Mouse (Mus musculus) Patski (cell line): Measurements from ENCODE around the gene Nt5c3b. TPM values are rescaled to one million over a fixed set of nuclear protein-coding genes. Genes with fewer than 3 reads are reported as not detected.
A peak's percentile ranks its signal among the peaks of the same experiment; 100 is the strongest.

Experiments
- ATAC-seq: fragments of 100-300 bp; one replicate; pipeline ENCODE4 v1.8.0; 2021
- CTCF ChIA-PET: fragments of 350-600 bp; sonication (Branson Sonifier 250); formaldehyde crosslinking; loops from one replicate; lab custom pipeline; 2022; ENCODE audit warnings: inconsistent platforms; lab: Charles Lee
- POLR2A ChIA-PET: fragments of 350-600 bp; sonication (Branson Sonifier 250); formaldehyde crosslinking; loops from one replicate; lab custom pipeline; 2022; ENCODE audit warnings: antibody characterized with exemption, inconsistent platforms; lab: Charles Lee
- DNase-seq: peaks from one replicate; pipeline ENCODE4 v3.0.0-alpha.2; 2011; ENCODE audit warnings: low read depth, low spot score
- H3K27me3 ChIP-seq: fragments of 371-371 bp; one replicate; pipeline ENCODE4 v1.5.1; 2021
- CTCF ChIP-seq: fragments of 100-300 bp; IDR thresholded peaks from one replicate; pipeline ENCODE4 v1.5.1; 2021
- in situ Hi-C: fragments of 300-500 bp; cut with MboI; formaldehyde crosslinking; loops from 3 replicates; pipeline ENCODE4 v1.11.1; 2018; ENCODE audit warnings: low pct_unique_long_range_greater_than_20kb, mixed read lengths
- polyA plus RNA-seq: library from polyadenylated mRNA; unstranded; gene quantifications from one replicate; pipeline ENCODE4 v1.2.3, GENCODE M21; 2021

Gene Nt5c3b
- polyA plus RNA-seq, 1 experiment from 2014 or later, result 59.8 TPM

DNA sequence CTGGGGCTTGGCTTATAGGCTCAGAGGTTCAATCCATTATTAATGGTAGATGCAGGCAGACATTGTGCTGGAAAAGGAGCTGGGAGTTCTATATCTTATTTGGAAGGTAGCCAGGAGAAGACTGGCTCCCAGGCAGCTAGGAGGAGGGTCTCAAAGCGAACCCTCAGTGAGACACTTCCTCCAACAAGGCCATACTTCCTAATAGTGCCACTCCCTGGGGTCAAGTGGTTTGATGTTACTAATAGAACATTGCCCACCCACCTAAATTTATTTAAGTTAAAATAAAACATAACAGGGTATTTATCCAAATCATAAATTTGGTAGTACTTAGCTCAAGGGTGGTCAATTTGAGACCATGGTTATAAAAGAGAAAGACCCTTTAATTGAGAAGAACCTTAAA is 24.2 kb upstream of the Nt5c3b start:
- POLR2A ChIA-PET, result no interaction called here
- ATAC-seq, result no peak
- H3K27me3 ChIP-seq, result no peaks in the 10 kb centered on the region
- CTCF ChIA-PET, result no interaction called here
- in situ Hi-C loops, result loop anchor here (5.0 kb wide), 2 partner anchors 39 to 109 kb away; partner anchors contain the start of gene Hap1
- no peak for DNase-seq
- TF ChIP-seq CTCF, result no peak

GRCm38 (mm10) chr11:100465229-100465792 is 23.7 kb upstream of the Nt5c3b start:
- ChIA-PET CTCF (no interaction called here), POLR2A (no interaction called here)
- in situ Hi-C loops, result loop anchor here (5.0 kb wide), 2 partner anchors 38 to 108 kb away; partner anchors contain the start of gene Hap1
- TF ChIP-seq CTCF, result no peak
- no peak for DNase-seq
- ATAC-seq, result no peak
- no peaks in the 10 kb centered on the region for H3K27me3 ChIP-seq

DNA sequence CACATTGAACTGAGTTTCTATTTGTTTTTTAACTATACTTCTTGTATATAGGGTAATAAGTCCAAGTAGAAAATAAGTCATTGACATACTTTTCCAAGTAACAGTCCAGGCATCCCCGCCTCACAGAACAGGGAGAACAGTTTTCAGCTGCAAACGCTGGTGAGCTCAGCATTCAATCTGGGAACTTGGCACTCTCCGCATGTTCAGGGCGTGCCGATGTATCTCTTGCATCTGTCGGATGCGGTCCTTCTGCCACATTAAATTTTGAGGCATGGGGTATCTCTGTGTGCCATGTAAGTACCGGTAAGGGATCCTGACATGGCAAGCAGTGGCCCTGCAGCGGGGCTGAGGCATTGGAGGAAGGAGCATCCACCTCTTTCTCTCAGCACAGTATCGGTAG is 21.1 kb upstream of the Nt5c3b start:
- DNase-seq, result no peak
- H3K27me3 ChIP-seq, result no peaks in the 10 kb centered on the region
- ATAC-seq, result no peak
- no peak for TF ChIP-seq CTCF
- in situ Hi-C loops, result no loop called here
- ChIA-PET POLR2A (no interaction called here), CTCF (no interaction called here)

- no peak for ATAC-seq
Measured at GRCm38 (mm10) chr11:100457711-100458110, 16.1 kb upstream of the Nt5c3b start.

DNA sequence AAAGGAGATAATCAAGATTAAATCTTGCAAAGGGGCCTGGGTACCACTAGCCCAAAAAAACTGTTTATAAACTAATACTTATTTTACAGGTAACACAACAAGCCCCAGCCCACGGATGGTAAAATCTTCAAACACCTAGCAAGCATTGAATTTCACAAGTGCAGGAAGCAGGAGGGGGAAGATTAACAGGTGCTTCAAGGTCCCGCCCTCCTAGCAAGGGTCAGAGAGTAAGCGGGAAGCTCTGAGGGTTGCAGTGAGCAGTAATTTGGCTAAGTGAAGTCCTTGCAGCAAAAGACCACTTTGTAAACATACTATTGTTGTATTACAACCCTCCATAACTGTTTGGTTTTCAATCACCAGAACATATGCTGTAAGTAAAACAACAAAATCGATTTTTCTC is 15.6 kb upstream of the Nt5c3b start:
- no peak for TF ChIP-seq CTCF
- H3K27me3 ChIP-seq, result no peaks in the 10 kb centered on the region
- no peak for DNase-seq
- in situ Hi-C loops, result no loop called here
- no peak for ATAC-seq
- ChIA-PET POLR2A (no interaction called here), CTCF (interaction anchor here (1.1 to 2.0 kb wide), 4 partner anchors 12 to 32 kb away, joined by 3 to 7 read pairs (median 4); partner anchors contain the start of gene Klhl11)

More at GRCm38 (mm10) chr11:100457711-100458110, 16.1 kb upstream of the Nt5c3b start:
- in situ Hi-C loops, result no loop called here
- no peaks in the 10 kb centered on the region for H3K27me3 ChIP-seq
- DNase-seq, result no peak
- CTCF ChIA-PET, result interaction anchor here (1.4 to 2.0 kb wide), 2 partner anchors 12 to 15 kb away, joined by 3 to 7 read pairs; partner anchors contain the start of gene Klhl11
- TF ChIP-seq CTCF, result no peak
- POLR2A ChIA-PET, result no interaction called here

GRCm38 (mm10) chr11:100442625-100443024 is 1.0 kb upstream of the Nt5c3b start:
- no peak for TF ChIP-seq CTCF
- ChIA-PET POLR2A (no interaction called here), CTCF (no interaction called here)
- in situ Hi-C loops, result no loop called here
- ATAC-seq (no peak), DNase-seq (no peak)
- no peaks in the 10 kb centered on the region for H3K27me3 ChIP-seq

- in situ Hi-C loops, result no loop called here
- POLR2A ChIA-PET, result interaction anchor here (1.3 kb wide), 1 partner anchor 31 kb away, joined by 5 read pairs; the partner anchor contains the start of gene Klhl11
- TF ChIP-seq CTCF, result no peak
- no peak for DNase-seq
- no peaks in the 10 kb centered on the region for H3K27me3 ChIP-seq
- ATAC-seq, result peak; percentile 38
- CTCF ChIA-PET, result no interaction called here
Measured at GRCm38 (mm10) chr11:100440691-100441522, 701 bp downstream of the Nt5c3b start.

DNA sequence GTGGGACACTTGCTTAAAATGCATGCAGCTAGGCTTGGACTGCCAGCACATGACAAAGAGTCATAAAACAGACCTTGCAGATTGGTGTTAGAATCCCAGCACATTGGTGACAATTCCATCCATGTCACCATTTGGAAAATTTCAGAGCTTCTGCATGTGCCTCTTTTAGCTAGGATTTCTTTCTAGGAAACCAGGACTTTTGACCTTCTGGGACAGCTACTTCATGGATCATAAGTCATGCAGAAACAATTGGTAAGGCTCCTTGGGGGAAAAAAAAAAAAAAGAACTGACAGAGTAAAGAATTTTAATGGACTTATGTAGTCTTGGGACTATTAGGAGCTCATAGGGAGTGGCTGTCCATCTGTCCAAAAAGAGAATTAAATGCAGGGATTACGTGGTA is 3.7 kb downstream of the Nt5c3b start:
- H3K27me3 ChIP-seq, result no peaks in the 10 kb centered on the region
- ATAC-seq (no peak), DNase-seq (peak; percentile 30)
- CTCF ChIA-PET, result interaction anchor here (0.7 to 2.6 kb wide), 3 partner anchors 9 to 45 kb away, joined by 3 to 15 read pairs (median 3); no protein-coding TSS in a partner anchor
- in situ Hi-C loops, result no loop called here
- POLR2A ChIA-PET, result no interaction called here
- TF ChIP-seq CTCF, result no peak

DNA sequence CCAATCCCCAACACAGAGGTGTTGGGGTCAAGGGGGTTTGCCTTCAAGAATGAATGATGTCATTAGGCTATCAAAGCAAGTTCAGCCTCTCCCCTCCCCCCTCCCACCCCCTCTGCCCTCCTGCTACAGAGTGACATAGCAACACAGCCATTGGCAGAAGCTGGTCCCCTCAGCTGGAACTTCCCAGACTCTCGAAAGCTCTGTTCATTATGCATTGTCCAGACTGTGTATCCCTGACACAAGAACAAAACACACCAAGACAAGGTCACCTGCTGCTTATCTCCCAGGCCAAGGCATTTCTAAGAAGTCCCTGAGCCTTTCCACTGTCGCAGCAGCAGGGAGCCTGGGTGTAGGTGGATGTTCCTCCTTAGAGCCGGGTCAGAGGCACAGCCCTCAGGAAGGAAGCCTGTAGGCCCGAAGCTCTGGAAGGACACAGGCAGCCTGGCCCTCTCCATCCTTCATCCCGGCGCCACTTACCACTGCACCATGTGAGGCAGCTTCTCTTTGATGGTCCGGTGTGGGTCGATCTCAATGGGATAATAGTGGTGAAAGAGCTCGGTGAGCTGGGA is 5.8 kb downstream of the Nt5c3b start:
- H3K27me3 ChIP-seq, result no peaks in the 10 kb centered on the region
- ATAC-seq, result no peak
- ChIA-PET POLR2A (interaction anchor here (0.7 kb wide), 1 partner anchor 50 kb away, joined by 3 read pairs; no protein-coding TSS in a partner anchor), CTCF (interaction anchor here (1.0 to 1.2 kb wide), 3 partner anchors 10 to 41 kb away, joined by 3 to 5 read pairs (median 4); no protein-coding TSS in a partner anchor)
- DNase-seq, result no peak
- no peak for TF ChIP-seq CTCF
- in situ Hi-C loops, result no loop called here

GRCm38 (mm10) chr11:100432002-100432401 is 9.6 kb downstream of the Nt5c3b start:
- CTCF ChIA-PET, result no interaction called here
- in situ Hi-C loops, result no loop called here
- POLR2A ChIA-PET, result interaction anchor here (0.6 kb wide), 1 partner anchor 1011 kb away, joined by 3 read pairs; no protein-coding TSS in a partner anchor
- TF ChIP-seq CTCF, result no peak
- DNase-seq, result no peak
- H3K27me3 ChIP-seq, result no peaks in the 10 kb centered on the region
- ATAC-seq, result no peak
